Mouse (Mus musculus): ENCODE results near the gene Acly.

Gene Acly

DNA sequence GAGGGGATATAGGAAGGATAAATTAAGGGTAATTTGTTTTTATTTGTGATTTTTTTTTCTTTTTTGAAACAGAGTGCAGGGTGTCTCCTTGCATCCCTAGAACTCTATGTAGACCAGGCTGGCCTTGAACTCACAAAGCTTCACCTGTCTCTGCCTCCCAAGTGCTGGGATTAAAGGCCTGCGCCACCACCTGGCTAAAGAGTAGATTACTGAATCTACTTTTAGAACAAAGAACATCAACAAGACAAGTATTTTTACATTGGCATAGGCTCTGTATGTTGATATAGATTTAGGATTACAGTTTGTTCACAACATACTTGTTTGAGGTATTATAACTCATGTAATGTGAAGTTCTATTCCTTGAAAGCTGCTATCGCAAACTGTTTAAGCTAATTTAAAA lies 17.2 kb downstream of the Acly start:
- DNase-seq (ENCODE audit: low spot score in 2 of 2) = no peak

DNA sequence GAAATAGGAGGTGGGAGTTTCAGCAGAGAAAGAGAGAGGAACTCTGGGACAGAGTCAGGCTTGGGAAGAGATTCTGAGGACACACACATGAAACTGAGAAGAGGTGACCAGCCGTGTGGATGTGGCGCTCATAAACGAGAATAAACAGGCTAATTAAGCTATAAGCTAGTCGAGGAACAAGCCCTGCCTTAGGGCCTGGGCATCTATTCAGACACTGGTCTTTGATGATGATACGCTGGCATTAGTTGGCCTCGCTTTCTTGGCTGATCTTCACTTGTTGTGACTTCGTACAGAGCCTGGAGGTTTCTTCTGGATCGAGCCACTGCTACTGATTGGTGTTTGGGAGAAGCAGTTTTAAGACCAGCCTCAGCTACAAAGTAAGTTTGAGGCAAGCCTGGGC lies 21.8 kb downstream of the Acly start:
- no peak for DNase-seq (ENCODE audit: low spot score in 2 of 2)

DNA sequence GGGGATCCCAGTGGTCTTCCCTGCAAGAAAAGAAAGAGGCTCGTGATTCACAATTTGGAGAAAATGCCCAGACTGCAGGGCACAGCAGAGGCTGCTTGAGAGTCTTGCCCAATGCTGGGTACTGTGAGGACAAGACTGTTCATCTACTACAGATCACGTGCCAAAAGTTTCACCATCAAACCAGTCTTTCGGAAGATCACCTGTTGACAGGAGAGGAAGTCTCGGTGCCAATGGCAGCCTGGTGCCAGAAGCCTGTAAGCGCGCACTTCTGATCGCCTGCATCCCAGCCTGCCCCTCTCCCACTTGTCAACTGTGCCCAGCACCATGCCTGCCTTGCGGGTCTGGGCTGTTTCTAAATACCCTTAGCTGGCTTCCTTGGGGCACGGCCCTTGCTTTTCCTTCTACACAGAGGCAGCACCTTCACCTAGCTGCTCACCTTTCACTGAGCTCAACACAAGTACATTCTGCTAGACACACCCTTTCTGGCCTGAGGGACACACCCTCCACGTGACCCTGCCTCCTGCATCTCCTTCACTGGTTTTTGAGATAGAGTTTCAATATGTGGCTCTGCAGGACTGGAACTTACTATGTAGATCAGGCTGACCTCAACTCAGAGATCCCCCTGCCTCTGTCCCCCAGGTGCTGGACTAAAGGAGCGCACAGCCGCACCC lies 22.7 kb downstream of the Acly start:
- no peak for DNase-seq (ENCODE audit: low spot score in 2 of 2)

DNA sequence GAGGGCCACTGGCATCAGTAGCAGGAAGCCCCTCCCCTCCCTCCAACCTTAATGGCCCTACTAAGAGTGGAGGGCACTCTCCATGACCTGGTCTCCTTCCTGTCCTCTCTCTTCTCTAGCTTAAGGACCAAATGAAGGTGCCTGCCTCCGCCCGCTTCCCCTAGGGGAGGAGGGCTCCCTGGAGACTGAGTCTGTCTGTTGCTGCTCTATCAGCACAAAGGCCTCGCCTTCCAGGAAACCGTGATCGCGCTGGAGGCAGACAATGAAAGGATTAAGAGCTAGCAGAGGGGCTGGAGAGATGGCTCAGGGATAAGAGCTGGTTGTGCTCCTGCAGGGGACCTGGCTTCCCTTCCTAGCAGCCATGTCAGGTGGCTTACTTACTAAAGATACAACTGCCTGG lies 26.5 kb downstream of the Acly start:
- no peak for DNase-seq (ENCODE audit: low spot score in 2 of 2)

DNA sequence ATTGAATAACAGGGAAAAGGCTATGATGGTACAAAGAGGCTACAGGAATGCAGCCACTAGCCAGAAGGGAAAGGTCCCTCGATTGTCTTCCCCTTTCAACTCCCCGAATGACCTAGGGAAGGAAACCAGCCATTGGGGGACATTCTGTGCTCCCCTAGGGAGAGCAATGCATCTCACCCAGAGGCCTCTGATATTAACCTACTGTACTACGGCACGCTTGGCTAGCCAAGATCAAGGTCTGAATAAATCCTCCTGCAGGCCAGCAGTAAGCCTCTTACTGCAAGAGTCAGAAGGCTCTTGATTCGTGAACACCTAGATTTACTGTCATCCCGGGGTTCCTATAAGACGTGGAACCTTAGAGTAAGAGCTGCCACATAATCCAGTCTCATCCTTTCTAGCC lies 27.1 kb downstream of the Acly start:
- no peak for DNase-seq (ENCODE audit: low spot score in 2 of 2)

DNA sequence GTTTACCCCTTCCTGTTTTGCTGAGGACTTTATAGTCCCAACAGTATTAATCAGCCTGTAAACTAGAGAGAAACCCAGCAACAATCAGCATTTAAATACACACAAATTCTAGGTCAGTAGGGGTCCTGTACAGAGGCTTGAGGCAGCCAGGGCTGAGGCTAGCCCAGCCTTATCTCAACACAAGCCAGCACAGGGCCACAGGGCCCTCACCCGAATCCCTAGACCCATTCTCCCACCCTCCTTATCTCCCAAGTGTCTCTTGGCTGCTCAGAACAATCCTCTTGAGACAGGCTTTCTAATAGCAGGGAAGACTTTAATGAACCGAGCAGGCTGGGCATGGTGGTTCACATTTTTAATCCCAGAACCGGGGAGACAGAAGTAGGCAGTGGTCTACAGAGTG lies 27.6 kb downstream of the Acly start:
- no peak for DNase-seq (ENCODE audit: low spot score in 2 of 2)

DNA sequence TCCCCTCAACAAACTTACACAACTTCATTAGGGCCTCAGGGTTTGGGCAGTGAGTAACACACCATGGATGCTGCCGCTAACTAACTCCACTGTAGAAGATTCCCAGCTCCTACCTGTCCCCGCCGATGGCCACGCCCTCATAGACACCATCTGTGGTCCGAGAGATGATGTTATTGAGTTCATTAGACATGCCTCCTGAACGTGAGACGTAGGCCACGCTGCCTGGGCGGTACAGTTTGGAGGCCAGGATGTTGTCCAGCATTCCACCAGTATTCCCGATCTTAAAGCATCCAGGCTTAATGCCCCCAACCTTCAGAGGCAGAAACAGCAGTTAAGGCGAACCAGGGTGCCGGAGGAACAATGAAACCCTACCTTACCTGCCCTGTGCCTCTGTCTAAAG lies 34.0 kb downstream of the Acly start:
- no peak for DNase-seq (ENCODE audit: low spot score in 2 of 2)

DNA sequence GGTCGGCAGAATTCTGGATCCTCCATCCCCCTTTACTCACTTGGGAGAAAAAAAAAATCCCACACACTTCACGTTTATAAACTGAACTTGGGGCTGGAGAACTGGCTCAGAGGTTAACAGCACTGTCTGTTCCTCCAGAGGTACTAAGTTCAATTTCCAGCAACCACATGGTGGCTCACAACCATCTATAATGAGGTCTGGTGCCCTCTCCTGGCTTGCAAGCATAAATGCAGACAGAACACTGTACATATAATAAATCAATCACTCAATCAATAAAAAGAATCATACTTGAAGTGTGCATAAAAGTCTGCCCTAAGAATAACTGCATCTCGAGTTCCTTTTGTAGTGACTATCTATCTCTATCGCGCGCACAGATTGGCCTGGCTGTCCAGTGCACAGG lies 36.8 kb downstream of the Acly start:
- DNase-seq (ENCODE audit: low spot score in 2 of 2) = no peak

DNA sequence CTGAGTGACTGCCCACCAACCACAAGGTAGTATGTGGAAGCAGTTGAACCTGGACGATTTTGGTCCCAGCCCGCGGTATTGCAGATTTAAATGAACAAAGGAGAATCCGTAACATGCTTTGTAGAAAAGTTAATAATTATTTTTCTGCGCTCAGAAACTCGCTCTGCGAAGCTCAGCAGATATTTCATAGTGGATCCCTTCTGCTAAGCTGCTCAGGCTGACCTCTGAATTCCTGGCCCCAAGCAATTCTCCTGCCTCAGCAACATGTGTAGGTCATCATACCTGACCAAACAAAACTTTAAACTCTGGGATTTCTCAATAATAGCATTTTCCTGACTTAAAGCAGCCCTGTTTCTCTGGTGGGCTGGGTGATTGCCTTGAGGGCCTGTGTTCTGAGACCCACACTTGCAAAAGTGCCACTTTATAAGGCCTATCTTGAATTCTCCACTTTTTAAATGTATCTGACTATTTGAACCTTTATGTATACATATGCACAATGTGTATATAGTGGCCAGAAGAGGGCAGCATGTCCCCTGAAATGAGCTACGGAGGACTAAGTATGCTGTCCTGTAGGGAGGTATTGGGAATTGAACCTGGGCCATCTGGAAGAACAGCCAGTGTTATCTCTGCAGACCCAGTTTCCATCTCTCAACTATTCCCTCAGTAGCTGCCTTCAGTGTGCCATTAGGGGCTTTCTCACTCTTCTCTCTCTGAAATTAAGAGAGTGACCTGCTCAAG lies 41.8 kb downstream of the Acly start:
- peak in 1 of 2 experiments; percentile 7 for DNase-seq (ENCODE audit: low spot score in 2 of 2)

DNA sequence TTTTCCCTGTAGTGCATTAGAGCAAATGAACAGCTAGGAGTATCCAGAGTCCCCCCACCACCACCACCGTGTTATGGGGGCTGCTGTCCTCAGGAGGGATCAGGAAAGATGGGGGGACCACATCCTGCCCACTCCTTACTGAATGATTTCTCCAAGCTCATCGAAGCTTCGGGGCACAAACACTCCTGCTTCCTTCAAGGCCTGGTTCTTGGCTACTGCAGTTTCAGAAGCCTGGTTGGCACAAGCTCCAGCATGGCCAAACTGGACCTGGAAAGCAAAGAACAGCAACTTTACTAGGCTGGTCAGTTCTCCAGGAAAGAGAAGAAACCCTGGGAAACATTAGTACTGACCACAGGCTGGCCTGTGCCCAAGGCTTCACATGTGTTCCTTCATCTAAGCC lies 43.3 kb downstream of the Acly start:
- no peak for DNase-seq (ENCODE audit: low spot score in 2 of 2)

DNA sequence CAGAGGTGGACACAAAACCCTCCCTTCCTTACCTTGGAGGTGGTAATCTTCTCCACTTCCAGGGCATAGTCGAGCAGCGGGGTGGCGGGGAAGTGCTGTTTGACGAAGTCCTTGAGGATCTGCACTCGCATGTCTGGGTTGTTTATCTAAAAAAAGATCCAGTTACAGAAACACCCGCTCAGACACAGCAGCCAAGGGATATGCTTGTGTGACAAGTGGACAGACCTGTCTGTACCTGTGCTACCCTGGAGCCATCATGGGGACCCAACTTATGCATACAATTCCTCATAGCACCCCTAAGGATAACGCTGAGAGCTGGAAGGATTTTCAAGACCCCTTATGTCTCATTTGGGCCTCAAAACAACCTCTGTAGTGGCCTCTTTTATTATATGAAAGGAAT lies 48.6 kb downstream of the Acly start:
- no peak for DNase-seq (ENCODE audit: low spot score in 2 of 2)

DNA sequence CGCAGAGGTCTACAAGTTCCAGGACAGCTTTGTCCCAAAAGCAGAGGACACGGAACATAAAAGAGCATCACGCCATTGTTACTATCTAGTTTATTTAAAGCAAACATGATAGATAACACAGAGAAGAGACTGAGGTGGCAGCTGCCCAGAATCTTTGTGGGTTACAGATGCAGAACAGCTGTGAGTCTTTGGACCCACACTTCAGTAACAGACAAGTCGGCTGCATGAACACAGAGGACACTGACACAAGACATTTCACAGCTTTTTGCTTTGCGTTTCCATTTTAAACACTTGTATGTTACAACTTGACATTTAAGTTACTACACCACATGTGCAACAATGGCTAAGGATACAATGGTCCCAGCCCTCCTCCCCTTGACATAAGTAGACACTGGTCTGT lies 51.5 kb downstream of the Acly start:
- no peak for DNase-seq (ENCODE audit: low spot score in 2 of 2)

DNA sequence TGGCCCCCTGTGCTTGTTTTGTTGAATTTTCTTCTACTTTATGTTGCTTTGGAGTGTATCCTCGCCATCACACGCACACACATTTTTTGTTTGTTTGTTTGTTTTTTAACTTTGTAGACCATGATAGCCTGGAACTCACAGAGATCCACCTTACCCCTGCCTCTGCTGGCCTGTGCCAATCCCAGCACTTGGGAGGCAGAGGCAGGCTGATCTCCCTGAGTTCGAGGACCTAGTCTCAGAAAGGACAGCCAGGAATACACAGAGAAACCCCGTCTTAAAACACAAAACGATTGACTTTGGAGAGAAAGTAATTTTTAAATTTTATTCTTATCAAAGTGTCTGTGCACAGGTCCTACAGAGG lies 54.9 kb downstream of the Acly start:
- no peak for DNase-seq (ENCODE audit: low spot score in 2 of 2)

DNA sequence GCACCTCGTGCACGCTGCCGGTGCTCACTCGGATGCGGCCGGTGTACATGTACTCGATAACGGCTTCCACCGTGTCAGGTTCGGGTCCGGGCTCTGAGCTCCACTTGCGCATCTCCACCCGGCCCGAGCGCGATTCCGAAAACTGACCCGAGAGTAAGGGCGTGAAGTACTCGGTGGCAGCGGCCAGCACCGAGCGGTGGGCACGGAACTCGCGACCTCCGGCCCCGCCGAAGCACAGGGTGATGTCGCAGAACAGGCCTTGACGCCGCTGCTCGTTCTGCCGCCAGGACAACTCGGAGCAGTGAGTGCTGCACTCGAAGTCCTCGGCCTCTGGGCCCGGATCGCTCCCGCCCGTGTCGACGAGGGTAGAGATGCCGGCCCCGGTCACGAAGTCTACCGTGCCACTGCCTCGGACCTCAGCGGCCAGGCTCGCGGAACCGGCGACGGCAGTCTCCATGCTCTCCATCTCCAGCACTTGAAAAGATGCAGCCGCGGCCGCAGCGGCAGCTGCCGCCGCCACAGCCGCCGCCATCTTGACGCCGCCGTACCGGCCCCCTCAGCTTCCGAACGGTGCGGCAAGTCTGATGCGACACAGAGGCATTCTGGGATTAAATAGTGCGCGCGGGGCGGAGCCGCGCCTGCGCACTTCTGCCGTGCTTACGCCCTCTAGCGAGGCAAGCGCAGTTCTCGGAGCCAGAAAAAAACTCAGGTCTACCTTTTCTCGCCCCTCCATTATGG lies 55.4 kb downstream of the Acly start, which contains the start of gene Klhl11:
Gene Klhl11 (minus strand): TSS at position 545 of the 738 bp plus-strand sequence.
- DNase-seq (ENCODE audit: low spot score in 2 of 2) = peak; percentile 76 to 93

DNA sequence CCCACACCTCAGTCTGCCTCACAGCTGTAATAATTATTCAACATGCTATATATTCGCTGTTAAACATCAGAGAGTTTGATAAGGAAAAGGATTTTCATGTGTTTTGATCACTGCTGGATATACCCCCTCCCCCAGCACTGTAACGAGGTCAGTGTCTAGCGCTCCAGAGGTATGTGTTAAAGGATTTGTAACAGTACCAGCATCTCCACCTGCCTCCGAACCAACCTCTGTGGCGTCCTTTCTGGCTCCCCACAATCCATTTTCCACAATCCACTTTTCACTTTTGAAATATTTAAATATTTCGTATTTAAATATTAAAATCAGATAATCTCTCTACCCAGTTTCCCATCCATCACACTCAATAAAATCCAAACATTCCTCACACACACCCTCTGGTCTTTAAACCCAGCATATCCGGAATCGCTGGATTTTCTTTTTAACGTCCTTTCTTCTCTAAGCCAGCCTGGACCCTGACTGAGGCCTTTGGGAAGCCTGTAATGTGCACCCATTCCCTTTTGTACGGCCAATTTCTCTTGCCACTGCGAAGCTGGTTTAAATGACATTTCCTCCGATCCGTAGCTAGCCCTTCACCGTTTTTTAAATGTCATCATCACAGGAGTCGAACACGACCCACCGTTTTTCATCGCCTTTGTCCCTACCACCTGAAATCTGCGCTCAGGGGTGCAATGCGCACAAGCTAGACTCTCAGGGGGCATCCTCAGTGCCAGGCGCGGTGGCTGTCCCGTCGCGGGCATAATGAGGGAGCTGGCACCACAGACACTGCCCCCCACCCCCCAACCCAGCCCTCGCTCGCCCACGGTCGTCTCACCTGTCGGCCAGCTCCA lies 56.2 kb downstream of the Acly start:
- peak in 1 of 2 experiments; percentile 7 for DNase-seq (ENCODE audit: low spot score in 2 of 2)

DNA sequence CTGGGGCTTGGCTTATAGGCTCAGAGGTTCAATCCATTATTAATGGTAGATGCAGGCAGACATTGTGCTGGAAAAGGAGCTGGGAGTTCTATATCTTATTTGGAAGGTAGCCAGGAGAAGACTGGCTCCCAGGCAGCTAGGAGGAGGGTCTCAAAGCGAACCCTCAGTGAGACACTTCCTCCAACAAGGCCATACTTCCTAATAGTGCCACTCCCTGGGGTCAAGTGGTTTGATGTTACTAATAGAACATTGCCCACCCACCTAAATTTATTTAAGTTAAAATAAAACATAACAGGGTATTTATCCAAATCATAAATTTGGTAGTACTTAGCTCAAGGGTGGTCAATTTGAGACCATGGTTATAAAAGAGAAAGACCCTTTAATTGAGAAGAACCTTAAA lies 62.0 kb downstream of the Acly start:
- no peak for DNase-seq (ENCODE audit: low spot score in 2 of 2)

DNA sequence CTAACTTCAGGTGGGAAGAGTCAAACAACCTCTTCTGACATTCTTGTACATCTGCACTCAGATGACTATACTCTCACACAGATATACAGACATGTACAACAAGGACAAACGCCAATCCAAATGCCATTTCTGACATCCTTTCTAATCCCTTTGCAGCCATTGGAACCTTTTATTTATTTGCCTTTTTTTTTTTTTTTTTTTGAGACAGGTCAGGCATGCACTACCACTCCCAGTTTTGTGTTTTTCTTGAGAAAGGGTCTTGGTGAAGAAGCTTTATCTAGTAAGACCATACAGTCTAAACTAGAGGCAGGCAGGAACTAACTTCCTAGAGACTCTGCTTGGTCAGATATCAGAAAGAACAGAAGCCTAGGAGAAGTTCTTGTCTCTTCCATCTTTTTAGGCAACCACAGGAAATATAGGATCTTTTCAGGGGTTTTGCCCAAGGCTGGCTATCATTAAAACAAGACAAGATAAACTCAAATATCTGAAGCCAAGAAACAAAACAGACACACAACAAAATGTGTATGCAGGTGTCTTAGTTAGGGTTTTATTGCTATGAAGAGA lies 62.5 kb downstream of the Acly start:
- DNase-seq (ENCODE audit: low spot score in 2 of 2) = no peak

DNA sequence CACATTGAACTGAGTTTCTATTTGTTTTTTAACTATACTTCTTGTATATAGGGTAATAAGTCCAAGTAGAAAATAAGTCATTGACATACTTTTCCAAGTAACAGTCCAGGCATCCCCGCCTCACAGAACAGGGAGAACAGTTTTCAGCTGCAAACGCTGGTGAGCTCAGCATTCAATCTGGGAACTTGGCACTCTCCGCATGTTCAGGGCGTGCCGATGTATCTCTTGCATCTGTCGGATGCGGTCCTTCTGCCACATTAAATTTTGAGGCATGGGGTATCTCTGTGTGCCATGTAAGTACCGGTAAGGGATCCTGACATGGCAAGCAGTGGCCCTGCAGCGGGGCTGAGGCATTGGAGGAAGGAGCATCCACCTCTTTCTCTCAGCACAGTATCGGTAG lies 65.1 kb downstream of the Acly start:
- DNase-seq (ENCODE audit: low spot score in 2 of 2) = peak in 1 of 2 experiments; percentile 27

DNA sequence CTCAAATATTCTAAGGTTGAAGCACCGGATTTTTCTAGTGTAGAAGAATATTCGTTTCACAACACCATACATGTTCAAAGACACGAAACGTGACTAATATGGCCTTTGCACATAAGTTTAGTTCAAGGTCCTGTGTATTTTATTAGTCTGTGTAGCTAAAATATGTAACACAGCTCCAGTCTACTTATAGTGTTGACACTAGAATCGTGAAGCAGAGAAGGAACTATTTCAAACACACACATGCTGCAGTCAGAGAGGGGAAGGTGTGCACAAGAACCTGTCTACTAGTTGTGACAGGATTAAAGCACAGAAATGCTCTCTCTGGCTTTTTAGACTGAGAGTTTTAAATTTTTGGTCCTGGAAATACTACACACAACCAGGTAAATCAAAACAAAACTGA lies 70.1 kb downstream of the Acly start:
- DNase-seq (ENCODE audit: low spot score in 2 of 2) = no peak

DNA sequence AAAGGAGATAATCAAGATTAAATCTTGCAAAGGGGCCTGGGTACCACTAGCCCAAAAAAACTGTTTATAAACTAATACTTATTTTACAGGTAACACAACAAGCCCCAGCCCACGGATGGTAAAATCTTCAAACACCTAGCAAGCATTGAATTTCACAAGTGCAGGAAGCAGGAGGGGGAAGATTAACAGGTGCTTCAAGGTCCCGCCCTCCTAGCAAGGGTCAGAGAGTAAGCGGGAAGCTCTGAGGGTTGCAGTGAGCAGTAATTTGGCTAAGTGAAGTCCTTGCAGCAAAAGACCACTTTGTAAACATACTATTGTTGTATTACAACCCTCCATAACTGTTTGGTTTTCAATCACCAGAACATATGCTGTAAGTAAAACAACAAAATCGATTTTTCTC lies 70.6 kb downstream of the Acly start:
- no peak for DNase-seq (ENCODE audit: low spot score in 2 of 2)

DNA sequence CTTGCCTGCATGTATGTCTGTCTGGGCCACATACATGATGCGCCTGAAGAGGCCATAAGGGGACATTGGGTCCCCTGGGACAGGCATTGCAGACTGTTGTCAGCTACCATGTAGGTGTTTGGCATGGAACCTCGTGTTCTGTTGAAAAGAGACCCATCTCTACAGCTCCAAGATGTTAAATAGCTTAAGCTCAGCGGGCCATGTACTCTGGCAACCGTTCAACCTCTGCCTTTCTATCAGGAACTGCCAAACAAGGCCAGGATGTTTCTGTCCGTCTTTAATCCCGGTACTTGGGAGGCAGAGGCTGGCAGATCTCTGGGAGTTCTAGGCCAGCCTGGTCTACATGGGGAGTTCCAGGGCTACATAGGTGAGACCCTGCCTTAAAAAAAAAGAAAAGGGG lies 85.2 kb downstream of the Acly start:
- no peak for DNase-seq (ENCODE audit: low spot score in 2 of 2)

DNA sequence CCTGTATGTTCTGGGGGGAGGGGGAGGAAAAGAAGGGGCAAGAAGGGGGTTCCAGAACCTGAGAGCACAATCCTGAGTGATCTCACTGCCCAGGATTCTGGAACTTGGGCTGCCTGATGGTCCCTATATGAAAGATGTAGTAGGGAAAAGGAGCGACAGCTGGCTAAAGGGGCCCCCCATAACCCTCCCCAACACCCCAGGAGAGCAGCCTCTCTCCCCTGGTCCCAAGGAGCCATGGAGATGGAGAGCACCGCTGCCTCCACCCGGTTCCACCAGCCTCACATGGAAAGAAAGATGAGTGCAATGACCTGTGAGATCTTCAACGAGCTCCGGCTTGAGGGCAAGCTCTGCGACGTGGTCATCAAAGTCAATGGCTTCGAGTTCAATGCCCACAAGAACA lies 86.0 kb downstream of the Acly start, which contains the start of the genes Nt5c3b and Klhl10:
Gene Nt5c3b (minus strand): TSS at position 12 of the 400 bp plus-strand sequence.
Gene Klhl10 (plus strand): TSS at position 121 of the 400 bp plus-strand sequence.
- no peak for DNase-seq (ENCODE audit: low spot score in 2 of 2)

All from left cerebral cortex, adult 9 months (tissue).